Mouse (Mus musculus) small intestine, adult 2 months (tissue): ENCODE data around the gene Sptb.
A peak's percentile ranks its signal among the peaks of the same experiment; 100 is the strongest.

Experiments used
- CTCF ChIP-seq: fragments of 200-500 bp; IDR thresholded peaks from 2 replicates; pipeline ENCODE4 v1.5.1; 2012; ENCODE audit warnings: low read depth, mild to moderate bottlenecking, control low read depth, inconsistent platforms, low read length, moderate library complexity, mixed read lengths; ENCODE audit not compliant: insufficient replicate concordance, insufficient read length; ENCODE audit errors: extremely low read depth
- POLR2A ChIP-seq: fragments of 200-500 bp; IDR thresholded peaks from 2 replicates; pipeline ENCODE4 v1.6.1; 2012; ENCODE audit warnings: low read depth, mild to moderate bottlenecking, control low read depth, inconsistent platforms, low read length, moderate library complexity

DNA sequence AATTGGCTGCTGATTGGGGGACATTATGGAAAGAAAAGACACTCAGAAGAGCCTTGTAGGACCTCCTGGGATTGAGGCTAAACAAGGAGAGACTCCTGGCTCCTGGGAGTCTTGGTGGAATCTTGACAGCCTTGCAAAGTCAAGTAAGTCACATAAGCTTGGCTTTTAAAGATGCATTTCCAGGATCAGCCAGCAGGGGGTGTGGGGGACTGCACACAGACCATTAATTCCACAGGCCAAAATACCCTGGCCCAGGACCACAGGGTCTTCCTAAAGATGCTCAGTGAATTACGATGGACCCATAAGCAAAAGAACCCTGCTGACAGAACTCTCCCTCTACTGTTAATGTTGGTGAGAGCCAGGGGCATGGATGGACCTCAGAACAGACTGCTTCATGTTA, 118.1 kb downstream of the Sptb start:
- TF ChIP-seq CTCF (peak; percentile 77; the same call in 1 of the 2 replicates), POLR2A (no peak)
